Comparison of ENCODE assay signal across 25 mouse cellular contexts in the genomic region with DNA sequence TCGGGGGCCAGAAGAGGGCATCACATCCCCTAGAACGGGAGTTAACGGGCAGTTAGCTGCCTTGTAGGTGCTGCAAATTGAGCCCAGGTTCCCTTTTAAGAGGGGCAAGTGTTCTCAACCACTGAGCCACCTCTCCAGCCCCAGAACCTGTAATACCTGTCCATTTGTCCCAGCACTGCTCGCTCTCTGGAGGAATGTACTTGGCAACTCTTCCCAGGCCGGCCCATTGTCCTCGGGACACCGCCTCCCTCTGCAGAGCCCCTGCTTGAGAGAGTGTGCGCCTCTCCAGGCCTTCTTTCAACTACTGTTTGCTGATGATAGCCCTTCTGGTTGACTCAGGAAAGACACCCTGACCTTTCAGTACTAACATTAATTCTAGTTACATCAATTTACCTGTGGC. TPM values are rescaled to one million over a fixed set of nuclear protein-coding genes. Genes with fewer than 3 reads are reported as not detected.
DNase-seq lines count a peak whose midpoint lies in the region; TF ChIP-seq lines count a peak whose summit lies in the region.
"Had no signal": no experiment of that assay in that cellular context is flagged by ENCODE, and none has a peak within 500 bp of the region (broad histone marks: within the 10 kb centered on the region; RNA-seq: fewer than 3 reads in every experiment).

No protein-coding gene starts in this region.

- TF ChIP-seq CTCF in cerebellum, adult 2 months (IDR thresholded peaks at IDR 0.05; ENCODE audit: borderline replicate concordance, insufficient read depth, low read depth, low read length) = peak; percentile 8; the same call in 1 of the 2 replicates
- TF ChIP-seq CTCF in layer of hippocampus, adult 2 months (conservative IDR thresholded peaks at IDR 0.05) = peak; percentile 41
- TF ChIP-seq CTCF in lung, adult 2 months (IDR thresholded peaks at IDR 0.05; ENCODE audit: insufficient read depth, low read length) = no peak
- TF ChIP-seq CTCF in bone marrow, adult 2 months (IDR thresholded peaks at IDR 0.05; ENCODE audit: control insufficient read depth, insufficient read depth, low read length) = 0 out of 2 replicates have a peak, but pooled peaks have one; percentile 3

- no peaks in the 10 kb centered on the region for H3K27me3 ChIP-seq in cerebellum, adult 2 months (ENCODE audit: control insufficient read depth, insufficient read depth, low read length)
- H3K27me3 ChIP-seq: CH12.LX; hindbrain, embryonic 15.5 days; liver, embryonic 15.5 days; stomach, embryonic 15.5 days had no signal

- H3K4me3 ChIP-seq in cerebellum, adult 2 months (replicated peaks; ENCODE audit: insufficient read depth, low read depth, low read length) = no peak overlapping the region
- no peak overlapping the region for H3K4me3 ChIP-seq in layer of hippocampus, adult 2 months
- H3K4me3 ChIP-seq in lung, adult 2 months (replicated peaks; ENCODE audit: extremely low read depth, low read depth, low read length) = no peak overlapping the region
- H3K4me3 ChIP-seq in bone marrow, adult 2 months (replicated peaks; ENCODE audit: control insufficient read depth, low read depth, low read length) = no peak overlapping the region
- H3K4me3 ChIP-seq: embryonic facial prominence, embryonic 10.5 days; hindbrain, embryonic 15.5 days; limb, embryonic 10.5 days; liver, embryonic 15.5 days; myocyte; stomach, embryonic 15.5 days had no signal

- H3K27ac ChIP-seq in cerebellum, adult 2 months (ENCODE audit: insufficient read depth, low read length) = no peak overlapping the region
- no peak overlapping the region for H3K27ac ChIP-seq in layer of hippocampus, adult 2 months
- H3K27ac ChIP-seq in bone marrow, adult 2 months (ENCODE audit: control insufficient read depth, insufficient read depth, low read depth, low read length, poor library complexity) = no peak overlapping the region
- H3K27ac ChIP-seq: embryonic facial prominence, embryonic 10.5 days; hindbrain, embryonic 15.5 days; limb, embryonic 10.5 days; liver, embryonic 15.5 days; stomach, embryonic 15.5 days had no signal

- no peak for TF ChIP-seq POLR2A in cerebellum, adult 2 months (IDR thresholded peaks at IDR 0.05; ENCODE audit: borderline replicate concordance, insufficient read depth, low read length)
- TF ChIP-seq POLR2A in lung, adult 2 months (IDR thresholded peaks at IDR 0.05; ENCODE audit: borderline replicate concordance, extremely low read depth, low read depth, low read length) = no peak
- no peak for TF ChIP-seq POLR2A in bone marrow, adult 2 months (IDR thresholded peaks at IDR 0.05; ENCODE audit: borderline replicate concordance, control insufficient read depth, low read depth, low read length)

- WGBS in cerebellum, adult 2 months = 96% methylated on average over 8 of the region's 8 CpGs
- 81% methylated on average over 8 of the region's 8 CpGs for WGBS in lung, adult 2 months
- WGBS in bone marrow, adult 2 months = 86% methylated on average over 8 of the region's 8 CpGs

- no peaks in the 10 kb centered on the region; the same call in 1 of the 2 replicates for H3K4me1 ChIP-seq in cerebellum, adult 2 months (ENCODE audit: control insufficient read depth, insufficient read depth, low read length)
- peaks cover 4% of the 10 kb centered on the region; the same call in 1 of the 2 replicates for H3K4me1 ChIP-seq in lung, adult 2 months (ENCODE audit: control insufficient read depth, insufficient read depth, low read length)
- H3K4me1 ChIP-seq in bone marrow, adult 2 months (ENCODE audit: control insufficient read depth, insufficient read depth, low read length) = peaks cover 3% of the 10 kb centered on the region; the same call in 1 of the 2 replicates
- H3K4me1 ChIP-seq: embryonic facial prominence, embryonic 10.5 days; hindbrain, embryonic 15.5 days had no signal

- DNase-seq in cerebellum, adult 2 months = no peak
- no peak for DNase-seq in cerebellum, adult 11 months
- no peak for DNase-seq in layer of hippocampus, adult 2 months (ENCODE audit: low spot score in 2 of 2)
- DNase-seq in layer of hippocampus, postnatal 36 days = no peak
- peak; percentile 25 for DNase-seq in lung, postnatal 36 days
- DNase-seq in lung, adult 2 months = no peak
- no peak for DNase-seq in urinary bladder, postnatal 14 days (ENCODE audit: low spot score)
- DNase-seq: adrenal gland, postnatal 36 days; cerebellum, adult 9-10 months; gastrocnemius, postnatal 10 days; heart, adult 11 months; heart, postnatal 36 days; kidney, adult 11 months; kidney, postnatal 25 days; layer of hippocampus, adult 9-11 months; midbrain, embryonic 14.5 days; spleen, adult 18-20 months had no signal

RNA-seq across cellular contexts. Expression of a gene that starts 37.3 kb away (rescaled TPM):
- 18.9 and 19.6 TPM in 2 replicates for polyA plus RNA-seq in cerebellum, adult 2 months (2012; rRNA removed)
- total RNA-seq in layer of hippocampus, adult 2 months (2021) = 10 to 100 TPM; 33.7 to 35.4 TPM
- 10 to 100 TPM; 31.0 to 33.2 TPM for total RNA-seq in layer of hippocampus, postnatal 36 days (2021)
- polyA plus RNA-seq in lung, adult 2 months (2012; rRNA removed) = 9.7 and 11.6 TPM in 2 replicates
- 13.4 and 21.0 TPM in 2 replicates for polyA plus RNA-seq in bone marrow, adult 2 months (2011; ENCODE audit: insufficient read depth, insufficient read length, low replicate concordance, missing spikeins)

RNA-seq across cellular contexts. Expression of a gene that starts 37.6 kb away (rescaled TPM):
- 64.1 and 65.6 TPM in 2 replicates for polyA plus RNA-seq in cerebellum, adult 2 months (2012; rRNA removed)
- 10 to 100 TPM; 71.0 to 74.8 TPM for total RNA-seq in layer of hippocampus, adult 2 months (2021)
- 10 to 100 TPM; 68.3 to 73.7 TPM for total RNA-seq in layer of hippocampus, postnatal 36 days (2021)
- polyA plus RNA-seq in lung, adult 2 months (2012; rRNA removed) = 5.2 and 10.0 TPM in 2 replicates
- 51.4 and 76.2 TPM in 2 replicates for polyA plus RNA-seq in bone marrow, adult 2 months (2011; ENCODE audit: insufficient read depth, insufficient read length, low replicate concordance, missing spikeins)
